Mouse (Mus musculus) small intestine, adult 2 months (tissue): Measurements from ENCODE around the gene Psg25.
"Not testable (repeated sequence)": the region's sequence is repeated elsewhere in the genome, so short reads cannot be mapped to it uniquely, and the experiment has no call there.

ENCODE experiments used
- CTCF ChIP-seq: fragments of 200-500 bp; IDR thresholded peaks from 2 replicates; pipeline ENCODE4 v1.5.1; 2012; ENCODE audit warnings: low read depth, mild to moderate bottlenecking, control low read depth, inconsistent platforms, low read length, moderate library complexity, mixed read lengths; ENCODE audit not compliant: insufficient replicate concordance, insufficient read length; ENCODE audit errors: extremely low read depth
- POLR2A ChIP-seq: fragments of 200-500 bp; IDR thresholded peaks from 2 replicates; pipeline ENCODE4 v1.6.1; 2012; ENCODE audit warnings: low read depth, mild to moderate bottlenecking, control low read depth, inconsistent platforms, low read length, moderate library complexity

DNA sequence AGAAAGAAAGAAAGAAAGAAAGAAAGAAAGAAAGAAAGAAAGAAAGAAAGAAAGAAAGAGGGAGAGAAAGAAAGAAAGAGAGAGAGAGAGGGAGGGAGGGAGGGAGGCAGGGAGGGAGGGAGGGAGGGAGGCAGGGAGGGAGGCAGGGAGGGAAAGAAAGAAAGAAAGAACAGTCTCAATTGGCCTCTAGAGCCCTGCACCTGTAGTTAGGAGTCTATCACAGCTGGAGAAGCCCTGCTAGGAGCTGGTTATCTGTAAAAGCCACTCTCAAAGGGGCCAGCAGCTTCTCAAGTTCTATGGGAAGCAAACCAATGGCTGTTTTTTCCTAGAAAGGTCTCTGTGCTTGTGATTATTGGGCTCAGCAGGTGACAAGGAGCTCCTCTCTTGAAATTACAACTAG is 19.2 kb downstream of the Psg25 start:
- not testable (repeated sequence) for TF ChIP-seq POLR2A, CTCF
